Mouse (Mus musculus) CD8-positive naive resting alpha-beta T cell, adult 2 months (primary cell): ENCODE measurements around the gene Rilp.
A peak's percentile ranks its signal among the peaks of the same experiment; 100 is the strongest.

Source experiments
- DNase-seq, 2 experiments: peaks; one replicate each; pipeline ENCODE4 v3.0.0; 2022; ENCODE audit warnings: low read depth in 2 of 2, low spot score in 2 of 2

Gene Rilp

DNA sequence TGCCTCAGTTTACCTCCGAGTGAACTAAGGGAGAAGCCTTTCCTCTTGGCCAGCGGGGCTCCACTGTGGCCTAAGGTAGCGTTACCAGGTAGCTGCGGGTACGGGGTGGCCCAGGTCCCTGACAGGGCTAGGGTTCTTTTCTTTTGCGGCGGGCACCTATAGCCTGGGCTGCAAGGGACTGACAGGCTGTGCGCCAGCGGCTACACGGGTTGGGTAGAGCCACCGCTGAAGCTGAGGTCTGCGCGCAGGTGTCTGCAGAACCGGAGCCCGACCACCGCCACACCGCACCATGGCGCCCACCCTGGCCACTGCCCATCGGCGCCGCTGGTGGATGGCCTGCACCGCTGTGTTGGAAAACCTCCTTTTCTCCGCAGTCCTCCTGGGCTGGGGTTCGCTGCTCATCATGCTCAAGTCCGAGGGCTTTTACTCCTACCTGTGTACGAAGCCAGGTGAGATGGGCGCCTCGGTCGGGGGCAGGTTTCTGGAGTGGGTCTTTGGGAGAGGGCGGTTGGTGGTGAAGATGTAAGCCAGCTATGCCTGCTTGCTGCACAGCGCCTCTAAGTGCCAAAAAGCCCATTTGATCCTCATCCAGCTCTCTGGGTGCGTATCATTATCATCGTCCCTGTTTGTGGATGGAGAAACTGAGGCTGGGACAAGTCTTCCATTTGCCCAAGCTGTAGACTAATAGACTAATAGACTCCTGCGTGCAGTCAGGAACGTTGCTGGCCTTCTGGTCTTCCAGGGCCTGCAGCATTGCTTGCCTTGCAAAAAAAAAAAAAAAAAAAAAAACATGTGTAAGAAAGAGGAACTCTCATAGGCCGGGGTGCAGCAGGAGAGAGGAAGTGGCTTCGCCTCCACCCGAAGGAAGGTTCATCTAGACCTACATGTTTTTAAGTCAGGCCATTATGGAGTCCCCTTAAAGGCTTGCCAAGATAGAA, 22.7 kb downstream of the Rilp start:
- peak; percentile 14 to 33 for DNase-seq

- no peak for DNase-seq
Observed at GRCm38 (mm10) chr11:75533314-75534015, 23.6 kb downstream of the Rilp start.

GRCm38 (mm10) chr11:75534286-75535033, 24.6 kb downstream of the Rilp start:
- DNase-seq: no peak

- no peak for DNase-seq
Observed at GRCm38 (mm10) chr11:75535106-75535795, 25.4 kb downstream of the Rilp start.

GRCm38 (mm10) chr11:75536255-75537024, 26.5 kb downstream of the Rilp start:
- DNase-seq: no peak

- DNase-seq: no peak
Observed at GRCm38 (mm10) chr11:75537025-75537414, 27.1 kb downstream of the Rilp start.

DNA sequence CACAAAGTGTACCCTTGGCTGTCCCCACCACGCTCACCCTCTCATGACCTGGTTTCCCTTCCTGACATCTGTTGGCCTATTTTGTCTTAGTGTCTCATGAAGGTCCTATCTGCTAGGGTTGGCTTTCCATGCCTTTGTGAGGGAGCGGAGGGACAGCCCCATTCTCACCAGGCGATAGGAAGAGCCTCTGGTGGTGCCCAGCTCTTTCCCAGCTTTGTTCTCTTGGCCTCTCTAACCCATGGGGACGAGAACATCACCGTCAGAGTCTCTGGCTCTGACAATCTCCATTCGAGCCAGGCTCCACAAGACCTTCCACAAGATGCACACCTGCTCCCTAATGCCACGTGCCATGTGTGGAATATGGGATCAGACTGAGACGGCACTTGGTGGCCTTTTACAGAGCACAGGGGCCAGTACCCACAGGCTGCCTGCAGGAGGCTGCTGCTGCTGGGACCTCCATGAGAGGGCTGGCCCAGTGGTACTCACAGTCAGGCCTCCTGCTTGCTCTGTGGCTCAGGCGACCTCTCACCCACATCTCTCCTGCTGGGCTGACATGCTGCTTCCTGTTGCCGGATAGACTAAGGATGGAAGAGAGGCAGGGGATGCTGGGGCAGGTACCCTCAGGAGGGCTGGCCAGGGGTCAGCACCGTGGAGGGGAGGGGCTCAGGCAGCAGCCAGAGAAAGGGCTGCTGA, 27.7 kb downstream of the Rilp start:
- peak in 1 of 2 experiments; percentile 33 for DNase-seq

GRCm38 (mm10) chr11:75538184-75538969, 28.5 kb downstream of the Rilp start:
- DNase-seq: no peak

DNA sequence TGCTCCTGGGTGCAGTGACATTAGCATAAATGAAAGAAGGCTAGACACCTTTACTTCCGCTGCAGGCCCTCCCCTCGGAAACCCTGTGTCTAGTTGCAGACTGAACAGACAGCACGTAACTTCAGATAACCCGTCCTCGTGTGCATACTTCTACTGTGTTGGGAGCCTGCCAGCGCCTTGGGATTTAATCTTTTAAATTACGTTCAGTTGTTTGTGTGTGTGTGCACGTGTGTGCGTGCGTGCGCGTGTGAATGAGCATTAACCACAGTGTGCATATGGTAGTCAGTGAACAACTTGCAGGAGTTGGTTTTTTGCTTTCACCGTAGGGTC, 29.0 kb downstream of the Rilp start:
- DNase-seq: peak in 1 of 2 experiments; percentile 37

DNA sequence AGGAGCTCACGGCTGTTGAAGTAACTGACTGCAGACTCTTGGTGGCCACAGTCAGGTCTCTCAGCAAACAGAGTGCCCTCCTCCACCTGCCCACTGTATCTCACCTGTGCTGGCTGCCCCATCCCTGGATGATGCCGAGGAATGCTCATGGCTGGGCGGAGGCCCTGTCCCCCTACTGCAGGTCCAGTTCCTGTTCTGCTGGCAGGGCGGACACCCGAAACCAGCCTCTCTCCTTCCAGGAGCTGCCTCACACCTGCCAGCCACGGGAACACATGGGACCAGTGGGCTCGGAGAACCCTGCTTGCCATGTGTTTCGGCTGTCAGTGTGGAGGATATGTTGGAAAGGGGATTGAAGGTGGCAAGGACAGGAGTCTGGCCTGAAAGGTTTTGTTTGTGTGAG, 30.3 kb downstream of the Rilp start:
- no peak for DNase-seq

DNA sequence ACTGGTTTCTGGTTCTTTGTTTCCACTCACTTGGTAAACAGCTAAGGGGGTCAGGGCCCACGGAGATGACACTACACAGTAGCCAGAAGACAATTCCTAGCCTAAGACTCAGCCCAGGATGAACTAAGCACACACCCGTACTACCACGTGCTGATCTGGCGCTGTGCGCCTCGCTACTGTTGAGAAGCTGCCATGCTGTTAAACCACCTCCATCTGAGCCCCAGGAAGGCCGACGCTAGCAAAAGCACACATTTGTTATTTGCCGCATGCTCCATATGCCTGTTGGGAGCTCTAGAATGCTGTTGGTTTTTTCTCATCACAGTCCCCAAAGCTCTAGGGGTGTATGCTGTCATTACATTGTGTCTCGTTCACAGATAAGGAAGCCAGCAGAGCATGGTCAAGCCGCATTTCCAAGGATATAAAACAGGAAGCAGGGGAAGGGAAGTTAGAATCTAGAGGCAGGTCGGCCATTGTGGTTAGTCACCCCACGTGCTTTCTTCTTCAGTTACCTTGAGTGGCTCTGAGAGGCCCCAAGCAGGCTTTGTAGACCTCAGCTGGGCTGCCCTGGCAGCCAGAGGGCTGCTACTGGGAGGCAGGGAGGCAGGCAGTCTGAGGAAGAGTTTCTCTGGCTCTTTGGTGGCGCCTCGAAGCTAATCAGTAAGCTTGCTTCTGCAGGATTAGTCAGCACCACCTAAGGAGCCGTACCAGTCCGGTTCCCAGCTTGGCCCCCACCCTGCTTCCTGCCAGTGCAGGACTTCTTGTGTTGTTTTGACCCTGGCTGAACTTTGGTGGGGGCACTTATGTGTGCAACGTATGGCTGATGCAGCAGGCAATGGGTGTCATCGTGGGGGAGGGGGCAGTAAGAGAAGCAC, 31.1 kb downstream of the Rilp start:
- no peak for DNase-seq

GRCm38 (mm10) chr11:75544713-75545112, 34.8 kb downstream of the Rilp start:
- no peak for DNase-seq

- DNase-seq: no peak
Observed at GRCm38 (mm10) chr11:75546057-75546456, 36.2 kb downstream of the Rilp start.

- no peak for DNase-seq
Observed at GRCm38 (mm10) chr11:75549658-75550111, 39.8 kb downstream of the Rilp start.

DNA sequence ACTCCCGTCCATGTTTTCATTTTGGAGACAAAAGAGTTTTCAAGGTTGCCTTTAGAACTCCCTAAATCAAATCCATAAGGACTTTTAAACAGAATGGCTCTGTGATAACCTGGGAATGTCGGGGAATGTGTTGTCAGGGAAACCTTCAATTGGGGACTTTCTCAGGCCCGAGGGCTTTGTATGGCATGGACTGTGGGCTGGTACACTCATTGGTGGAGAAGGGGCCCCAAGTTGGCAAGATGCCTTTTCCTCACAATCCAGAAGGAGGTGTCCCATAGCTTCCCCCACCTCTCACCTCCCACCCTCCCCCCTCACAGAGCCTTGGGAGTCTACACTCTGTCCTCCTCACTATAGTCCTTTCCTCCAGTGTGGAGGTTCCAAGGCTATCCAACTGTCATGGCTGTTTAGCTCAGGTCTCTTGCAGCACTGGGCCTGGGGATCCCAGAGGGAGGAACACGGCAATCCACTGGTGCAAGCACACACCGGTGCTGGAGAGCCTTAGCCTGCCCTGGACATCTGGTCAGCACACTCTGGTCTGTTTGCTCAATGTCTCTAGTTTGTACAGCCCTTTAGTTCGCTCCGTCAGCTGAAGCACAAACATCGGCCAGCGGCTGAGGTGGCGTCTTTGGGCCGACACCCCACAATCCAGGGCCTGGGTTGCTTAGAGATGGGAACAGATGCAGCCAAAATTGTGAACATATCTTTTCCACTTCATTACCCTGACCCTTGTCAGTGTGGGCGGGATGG, 40.5 kb downstream of the Rilp start:
- no peak for DNase-seq

GRCm38 (mm10) chr11:75551321-75551720, 41.4 kb downstream of the Rilp start:
- no peak for DNase-seq

- DNase-seq: no peak
Observed at GRCm38 (mm10) chr11:75551961-75552441, 42.1 kb downstream of the Rilp start.
